Mouse (Mus musculus) CH12.LX (cell line): ENCODE data around the gene Irf8. TPM values are rescaled to one million over a fixed set of nuclear protein-coding genes. Genes with fewer than 3 reads are reported as not detected.
"Not testable (repeated sequence)": the region's sequence is repeated elsewhere in the genome, so short reads cannot be mapped to it uniquely, and the experiment has no call there.

ENCODE experiments used
- DNase-seq: peaks from one replicate; pipeline ENCODE4 v3.0.0-alpha.2; 2013; ENCODE audit errors: extremely low read depth
- H3K27ac ChIP-seq: 2 replicates; pipeline ENCODE4 v1.5.1; 2012; ENCODE audit warnings: low read depth, mild to moderate bottlenecking, control low read depth, moderate library complexity; ENCODE audit not compliant: insufficient read depth
- H3K27me3 ChIP-seq: replicated peaks from 2 replicates; pipeline ENCODE3; 2012; ENCODE audit warnings: inconsistent platforms
- H3K36me3 ChIP-seq, 2 experiments: replicated peaks in 1 of 2; 2 replicates each; pipeline versions ENCODE3 to v1.6.1; 2012; ENCODE audit warnings: inconsistent platforms in 1 of 2, low read length in 1 of 2, mild to moderate bottlenecking in 1 of 2, mixed read lengths in 1 of 2, moderate library complexity in 1 of 2; ENCODE audit not compliant: control insufficient read depth in 1 of 2, insufficient read depth in 1 of 2
- H3K4me1 ChIP-seq, 2 experiments: 2 replicates each; pipeline ENCODE4 v1.6.1; 2012; ENCODE audit warnings: inconsistent platforms in 1 of 2, moderate library complexity in 1 of 2; ENCODE audit not compliant: insufficient read depth in 2 of 2, control insufficient read depth in 1 of 2
- H3K4me2 ChIP-seq: 2 replicates; pipeline ENCODE4 v1.6.1; 2012; ENCODE audit warnings: low read depth, mild to moderate bottlenecking, control low read depth; ENCODE audit not compliant: poor library complexity, insufficient read depth, severe bottlenecking
- H3K4me3 ChIP-seq, 3 experiments: fragments of 150-350 bp in 1 of 3; sonication (generic) in 1 of 3; replicated peaks in 1 of 3; 2 replicates each; pipeline versions ENCODE3 to v1.5.1; 2011 to 2012; ENCODE audit warnings: low read depth in 2 of 3, low read length in 2 of 3, mild to moderate bottlenecking in 2 of 3, moderate library complexity in 2 of 3, control low read depth in 1 of 3, improper control_type of control experiment in 1 of 3, inconsistent platforms in 1 of 3, mixed read lengths in 1 of 3; ENCODE audit not compliant: poor library complexity in 1 of 3
- H3K79me2 ChIP-seq: replicated peaks from 2 replicates; pipeline ENCODE4 v1.6.1; 2012; ENCODE audit warnings: mild to moderate bottlenecking, moderate library complexity; ENCODE audit not compliant: control insufficient read depth, poor library complexity, insufficient read depth, severe bottlenecking; ENCODE audit errors: extremely low read depth
- H3K9ac ChIP-seq: 2 replicates; pipeline ENCODE4 v1.6.1; 2012; ENCODE audit warnings: low read depth, mild to moderate bottlenecking, control low read depth, moderate library complexity; ENCODE audit not compliant: insufficient read depth
- H3K9me3 ChIP-seq: replicated peaks from 2 replicates; pipeline ENCODE3; 2012; ENCODE audit warnings: low read length, inconsistent platforms, mixed read lengths
- CHD2 ChIP-seq: IDR thresholded peaks from 2 replicates; pipeline ENCODE4 v1.6.1; 2011; ENCODE audit warnings: low read length, improper control_type of control experiment
- CTCF ChIP-seq, 2 experiments: IDR thresholded peaks in 1 of 2; conservative IDR thresholded peaks in 1 of 2; 2 replicates each; pipeline ENCODE4 v1.5.1; 2011 to 2012; ENCODE audit warnings: low read depth in 2 of 2, low read length in 2 of 2, improper control_type of control experiment in 1 of 2, inconsistent platforms in 1 of 2, mild to moderate bottlenecking in 1 of 2, moderate library complexity in 1 of 2
- E2F4 ChIP-seq: IDR thresholded peaks from 2 replicates; pipeline ENCODE4 v1.6.1; 2011; ENCODE audit warnings: low read depth, low read length, improper control_type of control experiment; ENCODE audit not compliant: insufficient replicate concordance
- ELF1 ChIP-seq: IDR thresholded peaks from 2 replicates; pipeline ENCODE4 v1.6.1; 2014; ENCODE audit warnings: low read depth, mild to moderate bottlenecking, inconsistent platforms, low read length, improper control_type of control experiment
- HCFC1 ChIP-seq: IDR thresholded peaks from 2 replicates; pipeline ENCODE4 v1.6.1; 2012; ENCODE audit warnings: low read depth, mild to moderate bottlenecking, inconsistent platforms, low read length, improper control_type of control experiment
- JUN ChIP-seq: IDR thresholded peaks from 2 replicates; pipeline ENCODE4 v1.6.1; 2011; ENCODE audit warnings: low read depth, mild to moderate bottlenecking, low read length, improper control_type of control experiment, moderate library complexity; ENCODE audit not compliant: insufficient read depth
- KAT2A ChIP-seq: IDR thresholded peaks from 2 replicates; pipeline ENCODE4 v1.6.1; 2012; ENCODE audit warnings: low read length, improper control_type of control experiment, inconsistent platforms; ENCODE audit not compliant: insufficient replicate concordance
- MAFK ChIP-seq: IDR thresholded peaks from 2 replicates; pipeline ENCODE4 v1.6.1; 2011; ENCODE audit warnings: low read length, improper control_type of control experiment; ENCODE audit not compliant: insufficient replicate concordance
- MXI1 ChIP-seq: IDR thresholded peaks from 2 replicates; pipeline ENCODE4 v1.6.1; 2011; ENCODE audit warnings: mild to moderate bottlenecking, low read depth, low read length, improper control_type of control experiment
- MYC ChIP-seq: IDR thresholded peaks from 2 replicates; pipeline ENCODE4 v1.6.1; 2011; ENCODE audit warnings: low read depth, mild to moderate bottlenecking, improper control_type of control experiment, low read length
- NRF1 ChIP-seq: IDR thresholded peaks from 2 replicates; pipeline ENCODE4 v1.6.1; 2014; ENCODE audit warnings: low read depth, mild to moderate bottlenecking, inconsistent platforms, low read length, improper control_type of control experiment, moderate library complexity
- PAX5 ChIP-seq: IDR thresholded peaks from 2 replicates; pipeline ENCODE4 v1.6.1; 2012; ENCODE audit warnings: low read length, inconsistent platforms, mixed read lengths
- SMC3 ChIP-seq: IDR thresholded peaks from 2 replicates; pipeline ENCODE4 v1.6.1; 2011; ENCODE audit warnings: low read depth, low read length, improper control_type of control experiment
- ZC3H11A ChIP-seq: IDR thresholded peaks from 2 replicates; pipeline ENCODE4 v1.6.1; 2012; ENCODE audit warnings: low read depth, mild to moderate bottlenecking, inconsistent platforms, low read length, improper control_type of control experiment
- ZMIZ1 ChIP-seq: IDR thresholded peaks from 2 replicates; pipeline ENCODE4 v1.6.1; 2012; ENCODE audit warnings: low read depth, mild to moderate bottlenecking, inconsistent platforms, low read length, improper control_type of control experiment
- dilution Hi-C: fragments of 300-500 bp; cut with MboI; formaldehyde crosslinking; loops from 2 replicates; pipeline ENCODE4 v1.14.3; 2020; ENCODE audit warnings: low sequenced_read_pairs; ENCODE audit not compliant: extremely low pct_unique_long_range_greater_than_20kb, extremely low pct_ligation_motif_present
- in situ Hi-C: fragments of 300-500 bp; cut with MboI; formaldehyde crosslinking; loops from 3 replicates; pipeline ENCODE4 v1.14.3; 2019; ENCODE audit warnings: low sequenced_read_pairs, low pct_ligation_motif_present, low pct_unique_long_range_greater_than_20kb, mixed read lengths
- polyA plus RNA-seq: library from polyadenylated mRNA; unstranded; fragments of >175 nt; gene quantifications from 2 replicates; pipeline ENCODE4 v1.2.1, GENCODE M21; 2012; ENCODE audit warnings: low read depth; ENCODE audit not compliant: insufficient read length
- total RNA-seq, 2 experiments: library from RNA; depleted of rRNA; stranded (reverse); fragments of 300-350 nt in 1 of 2; fragments of >200 nt in 1 of 2; gene quantifications; 2 replicates each; pipeline ENCODE4 v1.2.3; 2012 to 2014

Gene Irf8
- total and polyA plus RNA-seq, 3 experiments: 13.3 to 34.3 (median 17.7) TPM

GRCm38 (mm10) chr8:120719586-120720236 is 16.4 kb upstream of the Irf8 start:
- in situ Hi-C loops: no loop called here
- no peaks in the 10 kb centered on the region for H3K36me3 ChIP-seq
- dilution Hi-C loops: no loop called here
- no peak overlapping the region for H3K4me3 ChIP-seq
- TF ChIP-seq MXI1 (no peak), E2F4 (no peak), ZMIZ1 (no peak), NRF1 (no peak), MAFK (no peak), ZC3H11A (no peak), CHD2 (no peak), JUN (no peak), ELF1 (no peak), MYC (no peak), HCFC1 (no peak)
- peaks cover 18% of the 10 kb centered on the region for H3K27me3 ChIP-seq
- no peak overlapping the region for H3K4me2 ChIP-seq
- H3K79me2 ChIP-seq: no peaks in the 10 kb centered on the region
- H3K4me1 ChIP-seq: peaks cover 8 to 24% of the 10 kb centered on the region in 2 experiments
- H3K9me3 ChIP-seq: peaks cover 24% of the 10 kb centered on the region
- H3K27ac ChIP-seq: no peak overlapping the region
- no peak for DNase-seq
- no peak overlapping the region for H3K9ac ChIP-seq

- H3K79me2 ChIP-seq: no peaks in the 10 kb centered on the region
- H3K4me3 ChIP-seq: no peak overlapping the region
- in situ Hi-C loops: no loop called here
- H3K27me3 ChIP-seq: peaks cover 11% of the 10 kb centered on the region
- no peak overlapping the region for H3K9ac ChIP-seq
- no peak overlapping the region for H3K4me2 ChIP-seq
- H3K27ac ChIP-seq: no peak overlapping the region
- dilution Hi-C loops: no loop called here
- H3K4me1 ChIP-seq: peaks cover 11 to 30% of the 10 kb centered on the region in 2 experiments
- no peak for TF ChIP-seq KAT2A
- TF ChIP-seq PAX5: no peak
- peak; percentile 40 to 50; a peak in 3 of 4 replicates for TF ChIP-seq CTCF (conservative IDR thresholded peaks at IDR 0.05 in 1 of 2, IDR thresholded peaks at IDR 0.05 in 1 of 2; ENCODE audit: low read depth in 2 of 2, low read length in 2 of 2)
- peaks cover 24% of the 10 kb centered on the region for H3K9me3 ChIP-seq
- H3K36me3 ChIP-seq: no peaks in the 10 kb centered on the region
- DNase-seq: no peak
Measured at GRCm38 (mm10) chr8:120723025-120723424, 13.1 kb upstream of the Irf8 start.

- in situ Hi-C loops, dilution Hi-C loops, H3K9ac ChIP-seq, H3K4me3 ChIP-seq, DNase-seq, H3K27ac ChIP-seq, H3K79me2 ChIP-seq, H3K4me2 ChIP-seq, H3K36me3 ChIP-seq, H3K27me3 ChIP-seq: not testable (repeated sequence)
- peak; percentile 26 to 33; a peak in 2 of 4 replicates for TF ChIP-seq CTCF (conservative IDR thresholded peaks at IDR 0.05 in 1 of 2, IDR thresholded peaks at IDR 0.05 in 1 of 2; ENCODE audit: low read depth in 2 of 2, low read length in 2 of 2)
- 0 out of 2 replicates have a peak, but pooled peaks have one; percentile 3 for TF ChIP-seq SMC3
- H3K9me3 ChIP-seq: peaks cover 24% of the 10 kb centered on the region
- peaks cover 13 to 30% of the 10 kb centered on the region in 2 experiments for H3K4me1 ChIP-seq
Measured at GRCm38 (mm10) chr8:120724096-120724495, 12.1 kb upstream of the Irf8 start.
